Mouse (Mus musculus): ENCODE measurements at regions not wholly inside any gene's neighbourhood (a gene's known extent, or its start where the extent isn't known, plus 50 kb on each side); places are given as distances from the start of the nearest gene placed in this dataset.

DNA sequence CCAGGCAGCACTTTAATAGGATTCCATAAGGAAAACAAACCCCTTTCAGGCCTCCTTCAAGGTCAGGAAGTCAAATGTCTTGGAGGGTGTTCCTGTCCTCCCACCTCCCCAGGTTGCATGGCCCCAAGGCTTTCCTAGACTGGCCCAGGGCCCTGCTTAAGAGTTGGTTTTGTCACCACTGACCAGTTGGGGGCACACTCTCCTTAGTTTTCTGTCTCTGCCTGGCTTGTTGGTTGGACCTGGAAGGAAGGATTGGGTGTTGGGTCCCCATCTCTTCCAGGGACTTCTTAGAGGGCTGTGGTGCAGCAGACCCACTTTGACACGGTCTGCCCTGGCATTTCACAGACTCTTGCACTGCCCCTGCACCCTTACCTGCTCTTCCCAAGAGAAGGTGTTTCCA is 273.1 kb downstream of the Cyp26b1 start:
- peak; percentile 6; the same call in 1 of the 2 replicates for TF ChIP-seq CTCF (conservative IDR thresholded peaks at IDR 0.05; ENCODE audit: low read length)
- no peak for TF ChIP-seq NANOG (IDR thresholded peaks at IDR 0.05; ENCODE audit: borderline replicate concordance, low read length)
- TF ChIP-seq POU5F1 (IDR thresholded peaks at IDR 0.05; ENCODE audit: borderline replicate concordance, low read length) = no peak

All from E14TG2a.4 (cell line).